Mouse (Mus musculus) liver, adult 2 months (tissue): ENCODE measurements around the gene Rtel1. TPM values are rescaled to one million over a fixed set of nuclear protein-coding genes. Genes with fewer than 3 reads are reported as not detected.

Experiments used
- DNase-seq: peaks from one replicate; pipeline ENCODE4 v3.0.0-alpha.2; 2011; ENCODE audit warnings: low read depth, low spot score; ENCODE audit errors: extremely low read depth
- H3K27ac ChIP-seq: fragments of 200-500 bp; replicated peaks from 2 replicates; pipeline ENCODE4 v1.5.1; 2012; ENCODE audit warnings: low read depth, mild to moderate bottlenecking, control low read depth, inconsistent platforms, low read length; ENCODE audit not compliant: insufficient read depth
- H3K27me3 ChIP-seq: fragments of 200-500 bp; 2 replicates; pipeline ENCODE4 v1.6.1; 2012; ENCODE audit warnings: mild to moderate bottlenecking, moderate library complexity, low read length, inconsistent platforms; ENCODE audit not compliant: control insufficient read depth, insufficient read depth
- H3K36me3 ChIP-seq: fragments of 200-500 bp; 2 replicates; pipeline ENCODE4 v1.6.1; 2012; ENCODE audit warnings: low read length, inconsistent platforms; ENCODE audit not compliant: control insufficient read depth, insufficient read depth
- H3K4me1 ChIP-seq: fragments of 200-500 bp; 2 replicates; pipeline ENCODE4 v1.6.1; 2011; ENCODE audit warnings: low read length; ENCODE audit not compliant: control insufficient read depth, insufficient read depth
- H3K4me3 ChIP-seq: fragments of 200-500 bp; 2 replicates; pipeline ENCODE4 v1.5.1; 2011; ENCODE audit warnings: low read depth, mild to moderate bottlenecking, control low read depth, low read length, moderate library complexity; ENCODE audit not compliant: insufficient read depth
- H3K79me2 ChIP-seq: fragments of 200-500 bp; 2 replicates; pipeline ENCODE4 v1.6.1; 2012; ENCODE audit warnings: inconsistent platforms, mild to moderate bottlenecking, low read length, moderate library complexity; ENCODE audit not compliant: control insufficient read depth, insufficient read depth
- H3K9ac ChIP-seq: fragments of 200-500 bp; 2 replicates; pipeline ENCODE4 v1.6.1; 2012; ENCODE audit warnings: low read depth, mild to moderate bottlenecking, control low read depth, inconsistent platforms, low read length
- CTCF ChIP-seq: fragments of 200-500 bp; IDR thresholded peaks from 2 replicates; pipeline ENCODE4 v1.5.1; 2011; ENCODE audit warnings: low read depth, low read length, control low read depth
- POLR2A ChIP-seq: fragments of 200-500 bp; IDR thresholded peaks from 2 replicates; pipeline ENCODE4 v1.6.1; 2011; ENCODE audit warnings: low read length, control low read depth; ENCODE audit not compliant: insufficient read depth; ENCODE audit errors: extremely low read depth
- WGBS: fragments of 180-500 bp; shearing (Covaris S2); methylation state at CpG from one replicate; pipeline ENCODE4 v1.1.7; 2018; 5-methylcytosine and 5-hydroxymethylcytosine counted together
- polyA plus RNA-seq: library from polyadenylated mRNA; depleted of rRNA; stranded (reverse); fragments of >200 nt; gene quantifications from 2 replicates; pipeline ENCODE4 v1.2.3, GENCODE M21; 2012
- total RNA-seq: library from RNA; depleted of rRNA; stranded (reverse); fragments of >200 nt; gene quantifications from 2 replicates; pipeline ENCODE4 v1.2.3, GENCODE M21; 2014

Gene Rtel1
- total and polyA plus RNA-seq, 2 experiments: 13.5 to 17.5 TPM

DNA sequence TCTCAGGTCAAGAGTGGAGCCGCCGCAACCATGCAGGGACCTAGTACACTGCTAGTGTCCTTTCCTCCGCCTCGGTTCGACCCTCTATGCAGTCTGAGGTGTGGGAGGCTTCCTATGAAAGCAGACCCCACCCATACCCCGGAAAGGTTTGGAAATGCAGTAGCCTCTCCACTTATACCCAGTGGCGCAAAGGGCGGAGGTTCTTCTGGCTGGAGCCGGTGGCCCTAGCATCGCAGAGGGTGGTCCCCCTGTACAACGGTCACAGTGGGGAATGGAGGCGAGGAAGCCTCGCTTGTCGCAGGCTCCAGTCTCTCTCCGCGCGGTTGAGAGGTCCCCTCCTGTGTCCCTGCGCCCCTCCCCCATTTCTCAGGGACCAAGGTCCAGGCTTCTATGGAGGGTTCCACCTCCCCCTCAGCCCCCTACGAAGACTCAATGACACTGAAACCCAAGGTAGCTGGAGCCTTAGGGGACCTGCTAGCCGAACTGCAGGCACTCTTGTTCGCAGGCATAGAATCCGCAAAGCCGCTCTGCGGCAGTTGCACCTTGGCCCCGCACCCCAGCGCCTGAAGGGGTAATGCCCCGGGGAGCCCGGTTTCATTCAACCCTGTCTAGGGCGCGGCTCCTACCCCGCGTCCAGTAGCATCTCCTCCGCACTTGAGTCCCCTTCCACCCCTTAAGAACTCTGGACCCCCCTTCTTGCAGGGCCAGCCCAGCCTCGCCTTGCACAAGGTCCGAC, 6.0 kb upstream of the Rtel1 start:
- Histone ChIP-seq H3K4me3 (no peak overlapping the region), H3K27me3 (peaks cover 14% of the 10 kb centered on the region), H3K27ac (no peak overlapping the region), H3K36me3 (no peaks in the 10 kb centered on the region), H3K4me1 (peaks cover 3% of the 10 kb centered on the region; the same call in 1 of the 2 replicates), H3K9ac (no peak overlapping the region), H3K79me2 (no peaks in the 10 kb centered on the region)
- TF ChIP-seq CTCF: no peak
- TF ChIP-seq POLR2A: no peak
- 16% methylated on average over 35 of the region's 35 CpGs for WGBS
- DNase-seq: no peak

DNA sequence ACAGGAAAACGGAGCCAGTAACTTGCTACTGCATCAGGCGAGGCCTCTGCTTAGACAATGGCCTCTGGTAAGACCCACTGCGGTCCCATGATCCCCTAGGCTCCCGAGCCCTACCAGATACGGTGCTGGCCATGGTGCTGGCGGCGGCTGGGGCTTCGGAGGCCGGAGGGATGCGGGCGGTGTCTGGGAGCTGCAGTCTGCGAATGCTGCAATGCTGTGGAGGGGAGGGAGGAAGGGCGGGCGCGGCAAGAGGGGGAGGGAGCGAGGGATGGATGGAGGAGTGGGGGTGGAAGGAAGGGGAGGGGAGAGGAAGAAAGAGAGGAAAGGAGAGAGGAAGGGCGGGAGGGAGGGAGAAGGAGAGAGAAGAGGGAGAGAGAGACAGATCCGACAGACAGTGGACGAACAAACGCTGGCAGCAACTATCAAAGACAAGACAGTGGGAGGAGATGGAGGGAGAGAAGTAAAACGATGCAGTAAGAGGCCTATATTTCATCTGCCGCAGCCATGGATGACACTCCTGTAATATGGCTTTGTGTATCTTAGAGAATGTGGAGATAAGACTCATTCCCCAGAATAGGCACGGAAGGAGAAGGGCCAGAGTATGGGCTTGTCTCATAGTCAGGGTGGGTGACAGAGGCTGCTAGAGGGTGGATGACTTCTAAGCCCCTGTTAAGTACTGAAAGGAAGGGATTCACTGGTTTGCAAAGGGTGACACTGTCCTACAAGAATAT, 5.3 kb upstream of the Rtel1 start, which contains the start of gene Stmn3:
TSS of gene Stmn3 (minus strand) at position 421 of the 731 bp plus-strand sequence.
- Histone ChIP-seq H3K4me1 (peaks cover 6% of the 10 kb centered on the region), H3K27me3 (peaks cover 14% of the 10 kb centered on the region), H3K4me3 (no peak within 1 kb of the TSS), H3K79me2 (no peaks in the 10 kb centered on the region), H3K27ac (no peak within 1 kb of the TSS), H3K36me3 (no peaks in the 10 kb centered on the region), H3K9ac (no peak within 1 kb of the TSS)
- no peak for DNase-seq
- no peak for TF ChIP-seq CTCF
- TF ChIP-seq POLR2A: no peak
- 22% methylated on average over 22 of the region's 23 CpGs for WGBS

DNA sequence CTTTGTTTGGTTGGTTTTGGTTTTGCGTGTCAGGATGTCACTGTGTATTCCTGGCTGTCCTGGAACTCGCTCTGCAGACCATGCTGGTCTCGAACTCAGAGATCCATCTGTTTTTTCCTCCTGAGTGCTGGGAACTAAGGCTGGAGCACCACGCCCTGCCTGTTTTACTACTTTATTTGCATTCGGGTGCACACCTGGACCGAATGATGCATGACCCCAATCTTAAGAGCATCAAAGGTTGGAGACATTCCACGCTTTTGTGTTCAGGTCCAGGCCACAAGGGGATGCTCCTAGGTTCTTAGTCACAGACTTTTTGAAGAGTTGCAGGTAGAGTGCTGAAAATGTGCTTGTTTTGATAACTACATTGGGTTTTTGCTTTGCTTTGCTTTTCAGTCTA, 562 bp downstream of the Rtel1 start:
- no peaks in the 10 kb centered on the region; the same call in 1 of the 2 replicates for H3K79me2 ChIP-seq
- TF ChIP-seq POLR2A: no peak
- no peak for TF ChIP-seq CTCF
- peaks cover 5% of the 10 kb centered on the region; the same call in 1 of the 2 replicates for H3K36me3 ChIP-seq
- peak; percentile 4 for DNase-seq
- no peaks in the 10 kb centered on the region for H3K27me3 ChIP-seq
- WGBS: 15% methylated on average over 7 of the region's 7 CpGs
- peak overlapping the region; percentile 46 for H3K9ac ChIP-seq
- H3K4me3 ChIP-seq: peak overlapping the region; percentile 54; the same call in 1 of the 2 replicates
- H3K4me1 ChIP-seq: peaks cover 7% of the 10 kb centered on the region
- 0 out of 2 replicates have a peak overlapping the region, but pooled peaks have one; percentile 61 for H3K27ac ChIP-seq

DNA sequence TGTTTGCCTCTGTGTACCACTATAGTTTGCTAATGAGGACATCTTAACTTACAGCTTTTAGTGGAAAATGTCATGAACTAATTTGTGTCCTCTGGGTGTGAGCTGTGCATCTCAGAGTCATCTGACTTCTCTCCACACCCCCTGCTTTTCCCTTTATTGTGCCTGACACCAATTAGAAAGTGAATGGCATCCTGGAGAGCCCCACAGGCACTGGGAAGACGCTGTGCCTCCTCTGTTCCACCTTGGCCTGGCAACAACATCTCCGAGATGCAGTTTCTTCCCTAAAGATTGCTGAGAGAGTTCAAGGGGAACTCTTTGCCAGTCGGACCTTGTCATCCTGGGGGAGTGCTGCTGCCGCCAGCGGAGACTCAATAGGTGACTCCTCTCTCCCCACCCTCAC, 2.6 kb downstream of the Rtel1 start:
- peaks cover 11% of the 10 kb centered on the region for H3K4me1 ChIP-seq
- no peak for DNase-seq
- no peak overlapping the region for H3K27ac ChIP-seq
- no peak for TF ChIP-seq POLR2A
- TF ChIP-seq CTCF: no peak
- WGBS: 90% methylated on average over 5 of the region's 5 CpGs
- no peaks in the 10 kb centered on the region for H3K27me3 ChIP-seq
- no peaks in the 10 kb centered on the region; the same call in 1 of the 2 replicates for H3K79me2 ChIP-seq
- H3K36me3 ChIP-seq: peaks cover 5% of the 10 kb centered on the region; the same call in 1 of the 2 replicates
- no peak overlapping the region for H3K4me3 ChIP-seq
- no peak overlapping the region for H3K9ac ChIP-seq

DNA sequence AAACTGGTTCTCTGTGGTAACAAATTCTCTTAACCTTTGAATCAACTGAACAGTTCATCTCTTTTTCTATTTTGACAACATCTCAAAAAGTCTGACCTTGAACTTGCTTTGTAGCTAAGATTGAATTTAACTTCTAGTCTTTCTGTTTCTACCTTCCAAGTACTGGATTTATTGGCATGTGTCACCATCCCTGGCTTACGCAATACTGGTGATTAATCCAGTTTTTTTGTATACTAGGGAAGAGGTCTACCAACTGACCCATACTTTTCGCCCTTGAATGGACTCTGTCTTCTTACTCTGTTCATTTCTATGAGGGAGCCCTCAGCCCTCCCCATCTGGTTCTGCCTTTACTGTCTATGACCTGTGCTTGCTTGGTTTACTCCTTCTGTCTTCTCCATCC, 6.6 kb downstream of the Rtel1 start:
- peak; percentile 78 for DNase-seq
- Histone ChIP-seq H3K36me3 (peaks cover 16% of the 10 kb centered on the region), H3K4me3 (no peak overlapping the region), H3K9ac (no peak overlapping the region), H3K27me3 (no peaks in the 10 kb centered on the region), H3K4me1 (peaks cover 4% of the 10 kb centered on the region; the same call in 1 of the 2 replicates), H3K27ac (no peak overlapping the region), H3K79me2 (no peaks in the 10 kb centered on the region)
- TF ChIP-seq CTCF (no peak), POLR2A (no peak)
- WGBS: 40% methylated on average over 2 of the region's 2 CpGs
